Mouse (Mus musculus) embryo, embryonic 10.5 days (tissue): ENCODE measurements around the gene Bdkrb2.

Source experiments
- DNase-seq: peaks from one replicate; pipeline ENCODE4 v3.0.0-alpha.2; 2015; ENCODE audit warnings: low spot score

Gene Bdkrb2

GRCm38 (mm10) chr12:105562936-105563680, at the start of gene Bdkrb2:
Bdkrb2 (plus strand) TSS chr12:105563226.
- DNase-seq: peak; percentile 77

GRCm38 (mm10) chr12:105514111-105514510, 48.9 kb upstream of the Bdkrb2 start:
- DNase-seq: no peak

- DNase-seq: no peak
These were observed 45.9 kb upstream of the Bdkrb2 start for GRCm38 (mm10) chr12:105517026-105517675.

GRCm38 (mm10) chr12:105519851-105520250, 43.2 kb upstream of the Bdkrb2 start:
- no peak for DNase-seq

GRCm38 (mm10) chr12:105521170-105521762, 41.8 kb upstream of the Bdkrb2 start:
- DNase-seq: no peak

GRCm38 (mm10) chr12:105523737-105524136, 39.3 kb upstream of the Bdkrb2 start:
- DNase-seq: no peak

- DNase-seq: no peak
These were observed 36.8 kb upstream of the Bdkrb2 start for GRCm38 (mm10) chr12:105526186-105526585.

- no peak for DNase-seq
These were observed 36.2 kb upstream of the Bdkrb2 start for GRCm38 (mm10) chr12:105526829-105527228.

GRCm38 (mm10) chr12:105529545-105529944, 33.5 kb upstream of the Bdkrb2 start:
- DNase-seq: no peak

- peak; percentile 56 for DNase-seq
These were observed 31.2 kb upstream of the Bdkrb2 start for GRCm38 (mm10) chr12:105531724-105532371.

GRCm38 (mm10) chr12:105534842-105535241, 28.2 kb upstream of the Bdkrb2 start:
- no peak for DNase-seq

GRCm38 (mm10) chr12:105535968-105536760, 26.9 kb upstream of the Bdkrb2 start:
- DNase-seq: no peak

GRCm38 (mm10) chr12:105537162-105537561, 25.9 kb upstream of the Bdkrb2 start:
- no peak for DNase-seq

- no peak for DNase-seq
These were observed 23.4 kb upstream of the Bdkrb2 start for GRCm38 (mm10) chr12:105539649-105540048.

GRCm38 (mm10) chr12:105541590-105542402, 21.2 kb upstream of the Bdkrb2 start:
- no peak for DNase-seq

- no peak for DNase-seq
These were observed 20.5 kb upstream of the Bdkrb2 start for GRCm38 (mm10) chr12:105542513-105542912.

GRCm38 (mm10) chr12:105543176-105543575, 19.9 kb upstream of the Bdkrb2 start:
- DNase-seq: no peak

GRCm38 (mm10) chr12:105543751-105544150, 19.3 kb upstream of the Bdkrb2 start:
- no peak for DNase-seq

- DNase-seq: no peak
These were observed 18.2 kb upstream of the Bdkrb2 start for GRCm38 (mm10) chr12:105544872-105545271.

GRCm38 (mm10) chr12:105545696-105546435, 17.2 kb upstream of the Bdkrb2 start:
- DNase-seq: peak; percentile 74
